Mouse (Mus musculus) MEL (cell line): ENCODE measurements around the gene Pex14.

Source experiments
- CTCF ChIP-seq, 3 experiments: IDR thresholded peaks in 2 of 3; conservative IDR thresholded peaks in 1 of 3; 2 replicates each; pipeline ENCODE4 v1.5.1; 2011 to 2012; ENCODE audit warnings: low read length in 3 of 3, low read depth in 2 of 3, mild to moderate bottlenecking in 2 of 3, improper control_type of control experiment in 1 of 3, inconsistent platforms in 1 of 3, mixed read lengths in 1 of 3, moderate library complexity in 1 of 3; ENCODE audit not compliant: control insufficient read depth in 1 of 3, insufficient read depth in 1 of 3, poor library complexity in 1 of 3, severe bottlenecking in 1 of 3
- EP300 ChIP-seq, 2 experiments: IDR thresholded peaks; 2 replicates each; pipeline ENCODE4 v1.6.1; 2011; ENCODE audit warnings: improper control_type of control experiment in 2 of 2, low read length in 2 of 2, low read depth in 1 of 2, mild to moderate bottlenecking in 1 of 2
- HCFC1 ChIP-seq: IDR thresholded peaks from 2 replicates; pipeline ENCODE4 v1.6.1; 2012; ENCODE audit warnings: low read depth, mild to moderate bottlenecking, inconsistent platforms, low read length, improper control_type of control experiment, moderate library complexity
- MAFK ChIP-seq: IDR thresholded peaks from 2 replicates; pipeline ENCODE4 v1.6.1; 2011; ENCODE audit warnings: low read depth, mild to moderate bottlenecking, low read length, improper control_type of control experiment, borderline replicate concordance
- MAZ ChIP-seq: IDR thresholded peaks from 2 replicates; pipeline ENCODE4 v1.6.1; 2012; ENCODE audit warnings: low read depth, mild to moderate bottlenecking, inconsistent platforms, low read length, improper control_type of control experiment
- MEF2A ChIP-seq: IDR thresholded peaks from 2 replicates; pipeline ENCODE4 v1.6.1; 2014; ENCODE audit warnings: low read depth, mild to moderate bottlenecking, inconsistent platforms, low read length, improper control_type of control experiment; ENCODE audit not compliant: poor library complexity, insufficient replicate concordance, severe bottlenecking; ENCODE audit errors: extremely low read depth
- MYB ChIP-seq: IDR thresholded peaks from 2 replicates; pipeline ENCODE4 v1.6.1; 2011; ENCODE audit warnings: mild to moderate bottlenecking, low read depth, low read length, improper control_type of control experiment
- NELFE ChIP-seq: IDR thresholded peaks from 2 replicates; pipeline ENCODE4 v1.6.1; 2011; ENCODE audit warnings: low read depth, low read length, improper control_type of control experiment
- SIN3A ChIP-seq: IDR thresholded peaks from 2 replicates; pipeline ENCODE4 v1.6.1; 2012; ENCODE audit warnings: low read length, improper control_type of control experiment, inconsistent platforms
- TAL1 ChIP-seq: IDR thresholded peaks from 2 replicates; pipeline ENCODE4 v1.6.1; 2012; ENCODE audit warnings: mild to moderate bottlenecking, inconsistent platforms, low read length, moderate library complexity, mixed read lengths
- USF1 ChIP-seq: IDR thresholded peaks from 2 replicates; pipeline ENCODE4 v1.6.1; 2014; ENCODE audit warnings: low read depth, mild to moderate bottlenecking, inconsistent platforms, low read length, improper control_type of control experiment, moderate library complexity

- TF ChIP-seq MYB (no peak), HCFC1 (no peak), TAL1 (no peak), EP300 (IDR thresholded peaks at IDR 0.05; ENCODE audit: low read depth in 1 of 2, low read length in 2 of 2) (no peak), MAFK (no peak), CTCF (IDR thresholded peaks at IDR 0.05 in 2 of 3, conservative IDR thresholded peaks at IDR 0.05 in 1 of 3; ENCODE audit: control insufficient read depth in 1 of 3, insufficient read depth in 1 of 3, low read depth in 2 of 3, low read length in 3 of 3, poor library complexity in 1 of 3, severe bottlenecking in 1 of 3) (no peak), MAZ (no peak), USF1 (no peak), MEF2A (no peak), SIN3A (no peak), NELFE (no peak)
Measured at GRCm38 (mm10) chr4:149001515-149001914, 98.2 kb downstream of the Pex14 start.
